Mouse (Mus musculus): ENCODE data around the gene Rnf43.

The Rnf43 gene

DNA sequence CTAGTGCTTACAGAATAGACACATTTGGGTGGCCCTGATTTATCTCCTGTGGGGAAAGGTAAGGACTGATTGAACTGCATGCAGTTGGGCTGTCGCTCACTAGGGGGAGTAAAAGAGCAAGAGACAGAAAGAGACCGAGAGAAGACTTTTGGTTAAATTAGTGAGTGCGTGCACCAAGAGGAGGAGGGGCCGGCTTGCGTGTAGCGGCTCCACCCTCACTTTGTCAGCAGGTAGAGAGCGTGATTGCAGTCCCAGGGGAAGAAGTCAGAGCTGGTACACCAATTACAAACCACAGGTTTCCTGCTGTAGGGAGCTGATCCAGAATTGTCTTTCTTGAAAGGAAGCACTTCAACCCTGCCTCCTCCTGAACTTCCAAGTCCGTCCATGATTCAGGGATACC, at the start of gene Rnf43:
Gene Rnf43 (plus strand): TSS at position 316 of the 400 bp plus-strand sequence.
- peak; percentile 84 to 94 for DNase-seq (ENCODE audit: low spot score in 2 of 2)

- no peak for DNase-seq (ENCODE audit: low spot score in 2 of 2)
Observed at GRCm38 (mm10) chr11:87613972-87614371, 48.5 kb upstream of the Rnf43 start.

DNA sequence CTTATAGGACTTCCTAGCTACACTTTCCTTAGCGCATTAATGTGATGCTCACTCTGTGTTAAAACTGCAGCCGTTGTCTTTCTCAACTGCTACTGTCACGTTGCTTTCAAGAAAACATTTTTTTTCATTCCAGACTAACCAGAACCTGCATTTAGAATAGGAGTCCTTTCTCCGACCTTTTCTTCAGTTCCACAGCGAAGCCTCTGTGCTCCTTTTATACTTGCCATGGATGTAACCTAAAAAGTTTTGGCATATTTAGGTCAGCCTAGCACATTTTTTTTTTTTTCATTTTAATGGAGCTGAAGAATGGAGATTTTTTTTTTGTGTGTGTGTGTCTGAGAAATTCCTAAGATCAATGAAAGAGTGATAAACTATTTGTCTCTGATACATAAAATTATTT, 47.0 kb upstream of the Rnf43 start:
- no peak for DNase-seq (ENCODE audit: low spot score in 2 of 2)

DNA sequence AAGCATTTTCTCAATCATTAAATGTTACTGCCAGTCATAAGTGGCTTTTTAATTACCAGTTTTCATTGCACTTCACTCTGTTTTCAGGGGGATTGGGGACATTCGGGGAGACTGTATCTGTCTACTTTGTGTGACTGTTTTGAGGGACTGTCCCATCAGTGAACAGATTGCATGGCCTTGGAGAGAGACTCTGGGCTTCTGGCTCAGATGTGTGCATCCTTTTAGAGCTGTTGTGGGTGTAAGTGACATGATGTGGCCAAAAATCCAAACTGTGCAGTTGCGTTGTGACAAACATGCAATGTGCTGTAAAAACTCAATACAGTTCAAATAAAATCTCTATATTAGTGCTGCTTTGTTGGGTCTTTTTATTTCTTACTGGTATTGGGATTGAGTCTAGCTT, 46.6 kb upstream of the Rnf43 start:
- DNase-seq (ENCODE audit: low spot score in 2 of 2) = no peak

GRCm38 (mm10) chr11:87616790-87617474, 45.6 kb upstream of the Rnf43 start, which contains the start of gene Hsf5:
Gene Hsf5, plus strand, starts transcription at chr11:87617164.
- no peak for DNase-seq (ENCODE audit: low spot score in 2 of 2)

DNA sequence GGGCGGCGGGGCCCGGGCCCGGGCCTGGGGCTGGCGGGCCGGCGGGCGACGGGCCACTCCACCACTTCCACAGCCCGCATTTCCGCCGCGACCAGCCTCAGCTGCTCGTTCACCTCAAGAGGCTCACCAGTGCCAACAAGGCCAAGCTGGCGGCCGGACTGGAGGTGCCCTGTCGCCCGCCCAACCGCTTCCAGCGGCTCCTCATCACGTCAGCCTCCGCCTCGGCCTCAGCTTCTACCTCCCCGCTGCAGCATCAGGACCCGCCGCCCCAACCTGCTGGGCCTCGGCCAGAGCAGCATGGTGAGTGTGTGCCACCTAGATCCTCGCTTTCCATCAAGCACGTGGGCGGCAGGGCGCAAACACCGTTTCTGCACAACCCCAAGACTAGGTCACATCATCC, 44.9 kb upstream of the Rnf43 start:
- DNase-seq (ENCODE audit: low spot score in 2 of 2) = no peak

DNA sequence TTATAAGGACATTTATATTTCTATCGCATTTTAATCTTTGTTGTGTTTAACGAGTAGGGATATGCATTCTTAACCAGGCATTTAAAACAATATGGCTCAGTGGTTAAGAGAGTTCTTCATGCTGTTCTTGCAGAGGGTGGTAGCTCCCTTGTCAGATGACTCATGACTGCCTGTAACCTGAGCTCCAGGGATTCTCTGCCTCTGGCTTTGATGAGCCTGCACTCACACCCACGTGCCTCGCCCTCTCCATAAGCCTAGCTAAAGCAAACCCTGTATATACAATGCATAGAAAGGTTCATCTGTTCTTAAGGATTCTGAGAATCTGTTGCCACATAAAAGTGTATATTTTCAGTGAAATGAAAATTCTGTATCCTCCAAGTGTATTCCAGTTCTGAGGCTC, 39.4 kb upstream of the Rnf43 start:
- DNase-seq (ENCODE audit: low spot score in 2 of 2) = no peak

- peak; percentile 30 to 72 for DNase-seq (ENCODE audit: low spot score in 2 of 2)
Observed at GRCm38 (mm10) chr11:87629859-87630258, 32.7 kb upstream of the Rnf43 start.

DNA sequence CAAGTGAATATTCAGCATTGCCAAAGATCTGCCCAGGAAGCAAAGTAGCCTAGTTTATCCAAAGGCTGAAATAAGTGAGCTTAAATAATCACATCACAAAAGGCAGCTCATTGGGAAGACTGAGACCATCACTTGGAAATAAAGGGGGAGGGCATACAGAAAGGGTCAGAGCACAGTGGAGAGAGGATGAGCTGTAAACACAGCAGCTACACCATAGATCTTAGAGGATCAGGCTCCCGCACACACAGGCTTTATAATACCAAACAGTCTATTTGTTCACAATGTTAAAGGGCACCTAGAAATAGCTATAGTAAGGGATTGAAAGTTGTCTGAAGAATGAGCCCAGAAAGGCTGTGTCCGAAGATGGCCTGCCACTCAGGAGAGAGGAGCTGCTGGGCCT, 23.7 kb upstream of the Rnf43 start:
- no peak for DNase-seq (ENCODE audit: low spot score in 2 of 2)

DNA sequence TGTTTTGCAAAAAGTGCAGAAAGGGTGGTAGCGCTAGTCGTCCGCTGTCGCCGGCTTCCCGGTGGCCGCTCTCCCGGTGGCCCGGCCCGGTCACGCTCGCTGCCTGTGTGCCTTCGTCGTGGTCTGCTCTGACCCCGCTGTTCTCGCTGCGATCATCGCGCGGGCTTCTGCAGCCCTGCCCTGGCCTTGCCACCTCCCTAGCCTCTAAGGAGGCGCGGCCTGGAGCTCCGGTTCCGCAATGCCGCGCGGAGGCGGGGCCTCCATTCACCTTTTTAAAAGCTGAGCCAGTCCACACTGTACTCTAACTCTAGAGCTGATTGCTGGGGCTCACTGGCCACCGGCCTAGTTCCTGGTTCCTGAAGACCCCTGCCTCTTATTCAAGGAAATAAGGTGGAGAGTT, 23.3 kb upstream of the Rnf43 start:
- DNase-seq (ENCODE audit: low spot score in 2 of 2) = peak; percentile 64 to 84

DNA sequence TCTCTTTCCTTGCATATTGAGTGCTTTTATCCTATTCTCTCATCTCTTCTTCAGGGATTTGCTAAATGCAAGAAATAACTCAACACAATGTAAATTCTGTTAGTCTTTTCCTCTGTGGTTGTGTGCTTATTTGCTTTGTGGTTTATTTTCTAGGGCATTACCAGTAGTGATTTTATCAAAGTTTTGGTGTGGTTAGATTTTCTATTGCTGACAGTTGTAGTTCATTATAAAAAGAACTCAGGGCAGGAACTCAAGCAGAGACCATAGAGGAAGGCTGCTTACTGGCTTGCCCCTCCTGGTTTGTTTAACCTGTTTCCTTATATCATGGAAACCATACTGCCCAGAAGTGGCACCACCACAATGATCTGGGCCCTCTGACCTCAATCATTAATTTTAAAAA, 19.7 kb upstream of the Rnf43 start:
- DNase-seq (ENCODE audit: low spot score in 2 of 2) = no peak

DNA sequence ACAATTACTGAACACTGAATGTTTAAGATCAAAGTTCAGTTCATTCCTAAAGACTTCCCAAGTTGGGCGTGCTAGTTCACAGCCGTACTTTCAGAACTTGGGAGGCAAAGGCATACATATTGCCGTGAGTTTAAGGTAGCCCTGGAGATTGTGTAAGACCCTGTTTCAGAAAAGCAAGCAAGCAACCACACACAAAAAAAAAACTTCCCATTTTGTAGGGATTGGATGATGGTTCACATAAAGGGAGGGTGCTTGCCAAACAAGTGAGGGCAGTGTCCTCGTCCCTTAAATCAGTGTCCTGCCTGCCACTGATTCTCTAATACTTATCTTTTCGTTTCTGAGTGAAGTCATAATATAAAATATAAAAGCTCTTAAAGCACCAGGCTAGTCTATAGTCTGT, 7.8 kb upstream of the Rnf43 start:
- DNase-seq (ENCODE audit: low spot score in 2 of 2) = no peak

GRCm38 (mm10) chr11:87659216-87659615, 3.3 kb upstream of the Rnf43 start:
- DNase-seq (ENCODE audit: low spot score in 2 of 2) = no peak

GRCm38 (mm10) chr11:87662822-87663221, 300 bp downstream of the Rnf43 start:
- DNase-seq (ENCODE audit: low spot score in 2 of 2) = no peak

DNA sequence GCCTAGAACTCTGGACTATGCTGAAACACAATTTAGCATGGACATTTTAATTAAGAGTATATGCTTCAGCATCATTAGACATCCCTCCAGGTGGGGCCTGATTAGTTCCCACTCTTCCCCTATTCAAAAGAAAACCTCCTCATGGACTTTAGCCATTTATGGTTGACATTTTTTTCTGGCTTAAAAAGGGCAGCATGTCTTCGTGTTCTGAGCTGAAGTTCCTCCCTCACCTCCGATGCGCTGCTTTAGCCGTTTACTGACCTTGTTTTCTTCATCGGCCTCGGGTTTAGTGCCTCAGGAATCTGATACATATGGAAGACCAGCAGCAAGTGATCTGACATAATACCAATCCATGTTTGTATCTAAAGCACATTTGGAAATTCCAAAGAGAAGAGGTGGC, 1.4 kb downstream of the Rnf43 start:
- no peak for DNase-seq (ENCODE audit: low spot score in 2 of 2)

- no peak for DNase-seq (ENCODE audit: low spot score in 2 of 2)
Observed at GRCm38 (mm10) chr11:87664521-87664920, 2.0 kb downstream of the Rnf43 start.

DNA sequence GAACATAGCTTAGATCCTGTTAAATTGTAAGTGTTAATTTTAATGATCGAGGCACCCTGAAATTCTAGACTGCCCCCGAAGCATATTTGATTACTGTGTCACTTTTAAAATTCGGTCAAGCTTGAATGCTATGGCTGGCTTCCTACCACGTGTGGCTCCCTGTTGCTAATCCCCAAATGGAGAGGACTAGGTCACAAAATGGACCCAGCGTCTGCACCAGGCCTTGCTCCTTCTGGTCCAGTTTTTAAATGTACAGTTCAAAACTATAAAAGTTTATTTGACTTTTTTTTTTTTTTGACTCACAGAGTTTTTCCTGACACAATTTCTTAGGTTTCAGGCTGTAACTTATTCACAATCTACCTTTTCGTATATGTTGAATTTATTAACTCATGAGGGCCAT, 2.7 kb downstream of the Rnf43 start:
- no peak for DNase-seq (ENCODE audit: low spot score in 2 of 2)

- DNase-seq (ENCODE audit: low spot score in 2 of 2) = no peak
Observed at GRCm38 (mm10) chr11:87665658-87666057, 3.1 kb downstream of the Rnf43 start.

GRCm38 (mm10) chr11:87666256-87667035, 3.9 kb downstream of the Rnf43 start:
- DNase-seq (ENCODE audit: low spot score in 2 of 2) = no peak

- no peak for DNase-seq (ENCODE audit: low spot score in 2 of 2)
Observed at GRCm38 (mm10) chr11:87667107-87668090, 4.9 kb downstream of the Rnf43 start.

DNA sequence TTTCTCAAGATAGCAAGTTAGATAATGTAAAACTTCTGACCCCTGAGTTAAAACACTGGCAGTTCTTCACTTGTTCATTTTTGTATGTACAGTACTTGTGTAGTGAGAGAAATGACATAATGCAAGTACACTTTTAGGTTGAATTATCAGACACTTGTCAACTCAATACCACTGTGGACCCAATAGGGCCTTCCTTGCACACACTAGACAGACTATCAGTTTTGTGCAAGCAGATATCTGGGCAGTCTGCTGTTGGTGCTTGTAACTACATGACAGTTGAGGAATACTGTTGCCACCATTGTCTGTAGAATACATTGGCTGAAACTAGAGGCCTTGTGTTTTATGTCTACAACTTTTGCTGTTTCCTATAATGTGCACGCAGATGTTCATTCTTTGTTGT, 10.8 kb downstream of the Rnf43 start:
- no peak for DNase-seq (ENCODE audit: low spot score in 2 of 2)

DNA sequence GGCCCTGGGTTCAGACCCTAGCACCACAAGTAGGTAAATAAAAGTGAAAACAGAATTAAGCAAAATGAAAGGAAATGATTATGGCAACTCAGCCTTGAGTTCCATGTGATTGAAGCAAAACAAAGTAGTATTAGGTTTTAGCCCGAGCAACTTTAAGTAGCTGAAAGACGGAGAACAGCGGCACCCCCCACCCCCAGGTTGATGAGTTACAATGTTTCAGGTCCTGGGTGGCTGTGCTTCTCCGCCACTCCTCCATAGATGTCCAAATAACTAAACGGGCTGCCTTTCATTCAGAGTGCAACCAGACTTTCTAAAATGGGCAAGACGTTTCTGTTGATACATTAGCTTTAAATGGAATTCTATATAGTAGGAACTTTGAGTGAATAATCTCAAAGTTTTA, 13.1 kb downstream of the Rnf43 start:
- no peak for DNase-seq (ENCODE audit: low spot score in 2 of 2)
